Mouse (Mus musculus): ENCODE results near the gene Cby3.

The Cby3 gene

GRCm38 (mm10) chr11:50391272-50391960 lies 37.2 kb downstream of the Cby3 start:
- no peak for DNase-seq

- no peak for DNase-seq
These were observed 39.0 kb downstream of the Cby3 start for GRCm38 (mm10) chr11:50393306-50393705.

- DNase-seq = no peak
These were observed 40.5 kb downstream of the Cby3 start for GRCm38 (mm10) chr11:50394731-50395130.

- DNase-seq = no peak
These were observed 42.6 kb downstream of the Cby3 start for GRCm38 (mm10) chr11:50396766-50397307.

GRCm38 (mm10) chr11:50397316-50397715 lies 43.1 kb downstream of the Cby3 start:
- no peak for DNase-seq

GRCm38 (mm10) chr11:50398803-50399202 lies 44.5 kb downstream of the Cby3 start:
- DNase-seq = no peak

- DNase-seq = no peak
These were observed 48.2 kb downstream of the Cby3 start for GRCm38 (mm10) chr11:50402481-50402880.

GRCm38 (mm10) chr11:50403367-50404014 lies 49.2 kb downstream of the Cby3 start:
- peak; percentile 34 for DNase-seq

GRCm38 (mm10) chr11:50407235-50407634 lies 53.0 kb downstream of the Cby3 start:
- DNase-seq = no peak
